Mouse (Mus musculus) heart, adult 8-10 months (tissue): ENCODE data around the gene Mthfsd. TPM values are rescaled to one million over a fixed set of nuclear protein-coding genes. Genes with fewer than 3 reads are reported as not detected.

ENCODE experiments used
- DNase-seq: peaks from one replicate; pipeline ENCODE4 v3.0.0; 2022; ENCODE audit warnings: low spot score
- total RNA-seq, 4 experiments: library from RNA; stranded (reverse); gene quantifications; 2 replicates each; pipeline ENCODE4 v1.2.4; 2022

Gene Mthfsd
- total RNA-seq, 4 experiments from 2014 or later = 15.3 to 17.1 (median 15.6) TPM

- DNase-seq = no peak
Observed at GRCm38 (mm10) chr8:121122368-121122767, 14.2 kb upstream of the Mthfsd start.

GRCm38 (mm10) chr8:121121704-121122103, 13.5 kb upstream of the Mthfsd start:
- DNase-seq = no peak

- no peak for DNase-seq
Observed at GRCm38 (mm10) chr8:121120456-121121419, 12.5 kb upstream of the Mthfsd start.

GRCm38 (mm10) chr8:121119635-121120455, 11.7 kb upstream of the Mthfsd start:
- DNase-seq = no peak

GRCm38 (mm10) chr8:121118634-121119420, 10.6 kb upstream of the Mthfsd start:
- DNase-seq = no peak

GRCm38 (mm10) chr8:121117906-121118305, 9.7 kb upstream of the Mthfsd start:
- DNase-seq = no peak

- DNase-seq = no peak
Observed at GRCm38 (mm10) chr8:121117186-121117651, 9.0 kb upstream of the Mthfsd start.

- no peak for DNase-seq
Observed at GRCm38 (mm10) chr8:121116591-121117185, 8.5 kb upstream of the Mthfsd start.

- DNase-seq = peak; percentile 91
Observed at GRCm38 (mm10) chr8:121115948-121116347, 7.8 kb upstream of the Mthfsd start, which contains the start of gene Foxc2. TSS of gene Foxc2 (plus strand) at chr8:121116171.

GRCm38 (mm10) chr8:121115136-121115535, 6.9 kb upstream of the Mthfsd start:
- DNase-seq = no peak

- DNase-seq = peak; percentile 98
Observed at GRCm38 (mm10) chr8:121113261-121113660, 5.1 kb upstream of the Mthfsd start.

- no peak for DNase-seq
Observed at GRCm38 (mm10) chr8:121111145-121111907, 3.1 kb upstream of the Mthfsd start.

- no peak for DNase-seq
Observed at GRCm38 (mm10) chr8:121108657-121109056, 465 bp upstream of the Mthfsd start.

- peak; percentile 75 for DNase-seq
Observed at GRCm38 (mm10) chr8:121104049-121104818, 4.0 kb downstream of the Mthfsd start.

- DNase-seq = no peak
Observed at GRCm38 (mm10) chr8:121093496-121093895, 14.7 kb downstream of the Mthfsd start.

GRCm38 (mm10) chr8:121092627-121093026, 15.6 kb downstream of the Mthfsd start:
- DNase-seq = peak; percentile 81

- no peak for DNase-seq
Observed at GRCm38 (mm10) chr8:121092141-121092540, 16.1 kb downstream of the Mthfsd start.

GRCm38 (mm10) chr8:121090716-121091115, 17.5 kb downstream of the Mthfsd start:
- no peak for DNase-seq

GRCm38 (mm10) chr8:121089631-121090380, 18.4 kb downstream of the Mthfsd start:
- DNase-seq = no peak
